Mouse (Mus musculus) kidney, adult 8-10 months (tissue): ENCODE results near the gene Gm45062.

Source experiments
- DNase-seq, 2 experiments: peaks; one replicate each; pipeline ENCODE4 v3.0.0; 2022

Gene Gm45062

GRCm38 (mm10) chr6:8319591-8319990 is 60.3 kb downstream of the Gm45062 start:
- DNase-seq = peak; percentile 6 to 11

GRCm38 (mm10) chr6:8331496-8331895 is 72.2 kb downstream of the Gm45062 start:
- peak; percentile 8 to 14 for DNase-seq

GRCm38 (mm10) chr6:8333380-8333779 is 74.1 kb downstream of the Gm45062 start:
- DNase-seq = no peak

- no peak for DNase-seq
Measured at GRCm38 (mm10) chr6:8336487-8337390, 77.5 kb downstream of the Gm45062 start.

GRCm38 (mm10) chr6:8339453-8339852 is 80.2 kb downstream of the Gm45062 start:
- no peak for DNase-seq

- DNase-seq = no peak
Measured at GRCm38 (mm10) chr6:8343271-8343670, 84.0 kb downstream of the Gm45062 start.

GRCm38 (mm10) chr6:8345219-8345856 is 86.1 kb downstream of the Gm45062 start:
- peak; percentile 22 to 30 for DNase-seq

GRCm38 (mm10) chr6:8347154-8347553 is 87.9 kb downstream of the Gm45062 start:
- no peak for DNase-seq

- no peak for DNase-seq
Measured at GRCm38 (mm10) chr6:8348344-8348743, 89.1 kb downstream of the Gm45062 start.

GRCm38 (mm10) chr6:8349060-8349670 is 89.9 kb downstream of the Gm45062 start:
- no peak for DNase-seq

- no peak for DNase-seq
Measured at GRCm38 (mm10) chr6:8351507-8351906, 92.3 kb downstream of the Gm45062 start.

- no peak for DNase-seq
Measured at GRCm38 (mm10) chr6:8352533-8353168, 93.4 kb downstream of the Gm45062 start.

GRCm38 (mm10) chr6:8353461-8353860 is 94.2 kb downstream of the Gm45062 start:
- no peak for DNase-seq

- no peak for DNase-seq
Measured at GRCm38 (mm10) chr6:8354846-8355245, 95.6 kb downstream of the Gm45062 start.

- no peak for DNase-seq
Measured at GRCm38 (mm10) chr6:8358232-8358631, 99.0 kb downstream of the Gm45062 start.

GRCm38 (mm10) chr6:8358782-8359181 is 99.5 kb downstream of the Gm45062 start:
- DNase-seq = no peak

- no peak for DNase-seq
Measured at GRCm38 (mm10) chr6:8360805-8361204, 101.6 kb downstream of the Gm45062 start.

- no peak for DNase-seq
Measured at GRCm38 (mm10) chr6:8364033-8364756, 104.9 kb downstream of the Gm45062 start.

- no peak for DNase-seq
Measured at GRCm38 (mm10) chr6:8364757-8365150, 105.5 kb downstream of the Gm45062 start.

- no peak for DNase-seq
Measured at GRCm38 (mm10) chr6:8367675-8368074, 108.4 kb downstream of the Gm45062 start.

GRCm38 (mm10) chr6:8368198-8368864 is 109.1 kb downstream of the Gm45062 start:
- DNase-seq = no peak

GRCm38 (mm10) chr6:8370624-8371023 is 111.4 kb downstream of the Gm45062 start:
- no peak for DNase-seq
